Mouse (Mus musculus): ENCODE measurements around the gene Frmd7.

- no peak for TF ChIP-seq CTCF (IDR thresholded peaks at IDR 0.05; ENCODE audit: borderline replicate concordance, insufficient read depth, low read length)
- no peak for TF ChIP-seq POLR2A (IDR thresholded peaks at IDR 0.05; ENCODE audit: low read depth, low read length)
These were observed 78.7 kb downstream of the Frmd7 start for GRCm38 (mm10) chrX:50863771-50864170.

All from embryonic fibroblast, embryonic 13.5 days (primary cell).